Mouse (Mus musculus): ENCODE measurements at regions not wholly inside any gene's neighbourhood (a gene's known extent, or its start where the extent isn't known, plus 50 kb on each side); places are given as distances from the start of the nearest gene placed in this dataset.

DNA sequence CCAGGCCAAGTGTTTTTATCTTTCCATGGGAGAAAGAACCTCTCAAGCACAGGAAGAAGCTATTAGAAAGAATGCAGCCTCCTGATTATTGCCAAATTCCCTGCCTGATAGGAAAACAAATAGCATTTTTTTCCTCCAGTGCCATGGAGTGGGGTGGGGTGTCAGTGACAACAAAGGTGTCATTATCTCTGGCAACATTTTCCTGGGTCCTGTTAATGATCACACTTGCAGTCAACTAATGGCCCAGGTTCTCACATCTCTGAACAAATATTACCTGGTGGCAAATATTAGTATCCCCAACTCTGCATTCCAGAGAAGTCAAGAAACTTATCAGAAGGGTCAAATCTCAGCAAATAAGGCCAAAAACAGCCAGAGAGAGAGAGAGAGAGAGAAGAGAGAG lies 298.6 kb downstream of the Sox4 start:
- no peak for DNase-seq (ENCODE audit: extremely low spot score, low spot score)

GRCm38 (mm10) chr13:28653362-28653761 lies 300.2 kb downstream of the Sox4 start:
- no peak for DNase-seq (ENCODE audit: extremely low spot score, low spot score)

GRCm38 (mm10) chr13:28651810-28652209 lies 301.7 kb downstream of the Sox4 start:
- no peak for DNase-seq (ENCODE audit: extremely low spot score, low spot score)

- DNase-seq (ENCODE audit: extremely low spot score, low spot score) = no peak
These were observed 307.6 kb downstream of the Sox4 start for GRCm38 (mm10) chr13:28645881-28646280.

GRCm38 (mm10) chr13:28644846-28645574 lies 308.5 kb downstream of the Sox4 start:
- DNase-seq (ENCODE audit: extremely low spot score, low spot score) = no peak

GRCm38 (mm10) chr13:28640826-28641225 lies 312.7 kb downstream of the Sox4 start:
- DNase-seq (ENCODE audit: extremely low spot score, low spot score) = no peak

- no peak for DNase-seq (ENCODE audit: extremely low spot score, low spot score)
These were observed 318.1 kb downstream of the Sox4 start for GRCm38 (mm10) chr13:28635230-28635950.

GRCm38 (mm10) chr13:28633541-28634041 lies 319.9 kb downstream of the Sox4 start:
- peak; percentile 38 for DNase-seq (ENCODE audit: extremely low spot score, low spot score)

- peak; percentile 50 for DNase-seq (ENCODE audit: extremely low spot score, low spot score)
These were observed 323.8 kb downstream of the Sox4 start for GRCm38 (mm10) chr13:28629431-28630331.

DNA sequence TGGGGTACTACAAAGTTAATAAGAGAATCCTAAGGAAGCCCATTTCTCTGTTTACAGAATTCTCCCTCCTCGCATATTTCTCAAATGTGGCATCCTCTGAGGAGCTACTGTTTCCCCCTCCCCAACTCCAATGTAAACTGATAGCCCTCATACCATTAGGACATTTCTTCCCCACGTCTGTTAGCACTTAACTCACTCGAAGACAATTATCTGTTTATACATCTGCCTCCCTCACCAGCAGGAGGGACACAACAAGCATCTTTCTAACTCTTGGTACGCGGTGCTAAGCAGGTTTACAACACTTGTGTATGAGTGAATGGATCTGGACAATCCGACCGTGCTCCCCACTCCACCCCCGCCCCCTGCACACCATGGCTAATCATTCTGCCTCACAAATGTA lies 324.8 kb downstream of the Sox4 start:
- no peak for DNase-seq (ENCODE audit: extremely low spot score, low spot score)

DNA sequence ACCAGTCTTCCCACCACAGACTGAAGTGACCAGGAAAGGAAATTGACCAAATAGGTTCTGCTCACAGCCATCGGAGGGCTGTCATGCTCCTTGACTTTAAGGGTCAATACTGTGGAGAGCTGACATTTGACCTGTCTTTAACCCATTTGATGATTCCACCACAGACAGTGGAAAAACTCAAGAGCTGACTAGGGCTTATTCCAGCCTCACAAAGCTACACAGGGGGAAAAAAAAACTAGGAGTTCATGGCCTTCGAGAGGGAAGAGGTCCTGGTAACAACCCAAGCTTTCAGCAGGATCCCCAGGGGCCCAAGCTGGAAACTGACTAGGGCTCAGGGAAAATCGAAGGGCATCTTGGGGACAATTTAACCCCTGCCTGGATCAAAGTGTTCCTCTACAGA lies 334.6 kb downstream of the Sox4 start:
- no peak for DNase-seq (ENCODE audit: extremely low spot score, low spot score)

GRCm38 (mm10) chr13:28617503-28617902 lies 336.0 kb downstream of the Sox4 start:
- no peak for DNase-seq (ENCODE audit: extremely low spot score, low spot score)

GRCm38 (mm10) chr13:28616645-28617381 lies 336.7 kb downstream of the Sox4 start:
- no peak for DNase-seq (ENCODE audit: extremely low spot score, low spot score)

DNA sequence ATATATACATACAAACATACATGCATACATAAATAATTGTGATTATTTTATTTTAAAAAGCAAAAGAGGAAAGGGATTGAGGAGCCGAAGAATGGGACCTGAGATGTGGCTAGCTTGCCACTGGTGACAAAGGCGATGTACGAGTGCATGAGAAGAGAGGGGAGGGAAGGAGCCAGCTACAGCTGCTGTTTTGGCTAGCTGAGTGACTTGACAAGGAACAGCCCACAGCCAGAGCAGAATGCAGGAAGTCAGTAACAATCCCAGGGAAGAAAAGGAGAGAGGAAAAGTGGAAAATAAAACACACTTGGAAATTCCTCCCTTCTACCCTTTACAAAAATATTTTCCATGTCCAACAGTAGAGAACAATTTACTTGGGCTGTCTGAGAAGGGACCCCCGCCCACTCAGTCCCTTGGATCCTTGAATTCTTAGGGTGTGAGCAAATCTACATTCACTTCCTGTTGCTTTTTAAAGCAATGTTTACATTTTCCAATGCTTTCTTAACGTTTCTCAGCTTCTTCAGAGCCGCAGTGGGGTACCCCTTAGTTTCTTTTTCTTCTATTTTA lies 345.9 kb downstream of the Sox4 start:
- no peak for DNase-seq (ENCODE audit: extremely low spot score, low spot score)

DNA sequence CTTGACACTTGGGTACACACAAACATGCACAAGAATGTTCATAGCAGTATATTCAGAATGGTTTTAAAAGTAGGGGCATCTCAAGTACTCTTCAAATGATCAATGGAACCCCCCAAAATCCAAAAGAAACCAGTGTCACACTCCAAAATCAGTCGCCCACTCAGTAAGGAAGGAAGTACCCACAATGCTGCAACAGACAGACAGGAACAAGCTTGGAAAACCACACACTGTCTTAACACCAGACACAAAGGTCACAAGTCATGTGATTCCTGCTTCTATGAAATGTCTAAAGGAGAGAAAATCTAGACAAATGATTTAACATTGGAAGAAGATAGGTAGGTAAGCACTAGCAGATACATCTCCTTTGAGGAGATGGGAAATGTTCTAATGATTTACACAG lies 346.9 kb downstream of the Sox4 start:
- no peak for DNase-seq (ENCODE audit: extremely low spot score, low spot score)

DNA sequence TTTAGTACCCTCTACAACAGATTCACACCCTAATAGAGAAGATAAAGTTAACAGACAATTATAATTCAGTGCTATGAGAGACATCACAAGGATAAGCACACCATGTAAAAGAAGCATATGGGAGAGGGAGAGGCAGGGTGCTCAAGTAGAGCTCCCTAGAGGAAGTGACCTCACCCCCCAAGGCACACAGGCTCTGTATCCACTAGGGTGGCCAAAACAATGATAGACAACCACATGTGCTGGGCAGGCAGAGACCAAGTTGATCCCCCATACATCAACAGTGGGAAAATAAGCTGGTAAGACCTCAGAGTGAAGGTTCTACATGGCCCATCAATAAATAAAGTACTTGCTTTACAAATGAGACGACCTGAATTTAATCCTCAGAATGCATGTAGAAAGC lies 347.7 kb downstream of the Sox4 start:
- DNase-seq (ENCODE audit: extremely low spot score, low spot score) = no peak

- DNase-seq (ENCODE audit: extremely low spot score, low spot score) = no peak
These were observed 346.7 kb downstream of the Gm11361 start for GRCm38 (mm10) chr13:28604016-28604415.

DNA sequence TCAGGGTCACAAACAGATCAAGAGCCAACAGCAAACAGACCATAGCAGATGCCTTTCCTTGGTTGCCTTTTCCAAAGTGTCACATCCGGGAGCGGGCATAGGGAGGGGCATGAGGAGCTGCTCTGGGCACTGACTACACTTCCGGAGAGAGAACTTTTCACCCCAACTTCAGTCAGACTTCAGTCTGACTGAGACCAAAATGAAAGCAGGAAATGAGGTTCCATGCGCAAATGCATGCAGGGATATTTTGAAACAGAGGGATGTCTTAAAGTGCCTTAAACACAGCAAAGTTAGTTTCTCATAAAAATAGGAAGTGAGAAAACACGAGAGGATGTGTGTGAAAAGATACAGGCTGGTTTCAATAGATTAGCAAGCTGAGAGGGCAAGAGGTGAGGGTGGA lies 343.5 kb downstream of the Gm11361 start:
- no peak for DNase-seq (ENCODE audit: extremely low spot score, low spot score)

- no peak for DNase-seq (ENCODE audit: extremely low spot score, low spot score)
These were observed 339.0 kb downstream of the Gm11361 start for GRCm38 (mm10) chr13:28596367-28596766.

GRCm38 (mm10) chr13:28592176-28592575 lies 334.8 kb downstream of the Gm11361 start:
- no peak for DNase-seq (ENCODE audit: extremely low spot score, low spot score)

DNA sequence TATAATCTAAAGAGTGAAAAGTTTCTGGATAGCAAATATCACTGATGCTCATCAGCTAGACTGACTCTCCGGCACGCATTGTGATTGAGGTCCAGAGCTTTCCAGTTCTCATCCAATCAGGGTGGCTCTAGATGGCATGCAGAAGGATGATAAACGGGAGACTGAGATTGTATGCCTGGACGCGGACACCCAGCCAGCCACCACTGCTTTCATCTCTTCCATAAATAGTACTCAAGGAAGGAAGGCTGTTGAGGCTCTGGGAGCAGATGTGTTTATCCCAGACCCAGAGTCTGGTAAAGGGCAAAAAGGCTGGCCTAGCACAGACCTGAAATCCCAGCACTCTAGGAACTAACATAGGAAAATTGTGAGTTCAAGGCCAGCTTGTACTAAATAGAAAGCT lies 330.6 kb downstream of the Gm11361 start:
- DNase-seq (ENCODE audit: extremely low spot score, low spot score) = no peak

All from neural tube, embryonic 10.5 days (tissue).